Mouse (Mus musculus) c-Kit-positive CD71-positive TER-119-positive erythroid progenitor cells, embryonic 14.5 days (primary cell): ENCODE results near the gene Gabrb1.
"Not testable (repeated sequence)": the region's sequence is repeated elsewhere in the genome, so short reads cannot be mapped to it uniquely, and the experiment has no call there.

Source experiments
- DNase-seq: peaks from one replicate; pipeline ENCODE4 v3.0.0-alpha.2; 2013; ENCODE audit warnings: low spot score

The Gabrb1 gene

GRCm38 (mm10) chr5:72043226-72044151 lies 385.6 kb downstream of the Gabrb1 start:
- no peak for DNase-seq

DNA sequence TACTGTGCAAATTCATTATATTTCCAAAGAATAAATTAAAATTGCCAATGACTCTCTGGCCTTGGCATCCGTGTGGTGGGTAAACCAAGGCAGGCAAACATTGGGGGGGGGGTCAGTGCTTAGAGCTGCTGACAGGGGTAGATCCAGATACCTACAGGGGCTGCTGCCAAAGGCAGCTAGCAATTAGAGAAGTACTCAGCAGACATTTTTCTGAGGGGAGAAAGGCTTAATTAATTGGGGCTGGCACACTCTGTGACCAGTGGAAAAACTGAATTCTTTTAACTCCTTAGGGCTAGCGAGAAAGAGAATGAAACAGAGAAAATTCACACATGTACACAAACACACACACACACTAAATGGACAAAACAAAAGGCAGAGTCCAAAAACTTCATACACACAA lies 388.3 kb downstream of the Gabrb1 start:
- DNase-seq, result no peak

DNA sequence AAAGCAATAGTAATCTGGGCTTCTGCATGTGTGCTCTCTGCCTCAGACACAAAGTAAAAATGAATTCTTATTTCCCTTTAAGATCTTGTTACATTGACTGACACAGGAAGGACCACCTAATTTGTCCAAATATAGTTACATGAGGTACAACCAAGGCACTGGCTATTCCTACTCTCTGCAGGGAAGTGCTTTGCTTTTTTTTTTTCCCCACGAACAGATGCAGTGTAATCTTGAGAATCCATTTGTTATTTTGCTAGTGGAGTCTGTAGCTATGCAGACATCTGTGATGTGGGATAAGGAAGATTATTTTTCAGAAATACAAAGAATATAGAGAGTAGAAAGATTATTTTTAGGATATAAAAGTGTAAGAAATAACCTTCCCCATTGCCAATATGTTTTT lies 406.2 kb downstream of the Gabrb1 start:
- no peak for DNase-seq

DNA sequence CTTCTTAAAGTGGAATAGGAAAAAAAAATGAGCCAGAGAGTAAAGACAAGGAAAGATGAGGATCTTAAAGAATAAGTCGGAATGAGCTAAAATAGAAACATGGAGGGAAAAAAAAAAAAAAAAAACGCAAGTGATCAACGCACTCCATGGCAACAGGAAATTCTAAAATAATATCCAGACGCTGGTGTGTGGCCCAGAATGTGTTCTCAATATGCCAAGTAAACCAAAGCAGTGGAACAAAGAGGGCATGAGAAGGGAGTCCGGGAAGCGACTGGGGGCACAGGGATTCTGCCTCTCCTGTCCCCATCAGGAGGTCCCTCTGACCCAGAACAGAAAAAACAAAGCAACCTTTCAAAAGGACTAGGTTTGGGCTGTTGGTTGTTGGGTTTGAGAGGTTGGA lies 410.9 kb downstream of the Gabrb1 start:
- no peak for DNase-seq

GRCm38 (mm10) chr5:72069398-72069797 lies 411.5 kb downstream of the Gabrb1 start:
- not testable (repeated sequence) for DNase-seq

GRCm38 (mm10) chr5:72076781-72077180 lies 418.9 kb downstream of the Gabrb1 start:
- DNase-seq, result no peak

- no peak for DNase-seq
These were observed 428.6 kb downstream of the Gabrb1 start for GRCm38 (mm10) chr5:72086518-72086917.

GRCm38 (mm10) chr5:72094582-72094981 lies 436.7 kb downstream of the Gabrb1 start:
- no peak for DNase-seq

DNA sequence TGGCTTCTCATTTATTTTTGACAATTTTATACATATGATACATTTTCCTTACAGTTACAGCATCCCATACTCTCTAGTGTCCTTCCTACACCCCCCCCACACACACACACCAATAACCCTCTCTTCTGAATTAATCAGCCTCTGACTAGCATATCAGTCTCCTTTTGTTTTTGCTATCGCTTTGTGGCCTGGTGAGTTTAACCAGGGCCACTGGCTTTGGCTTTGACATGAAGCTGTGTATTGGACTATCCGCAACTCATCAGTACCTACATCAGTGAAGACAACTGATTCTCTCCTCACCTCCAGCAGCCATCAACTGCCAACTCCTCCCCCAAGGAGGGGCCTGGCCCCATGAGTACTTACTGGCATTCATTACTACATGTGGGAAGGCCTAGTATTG lies 437.1 kb downstream of the Gabrb1 start:
- no peak for DNase-seq

- DNase-seq, result no peak
These were observed 446.5 kb downstream of the Gabrb1 start for GRCm38 (mm10) chr5:72104274-72104921.

GRCm38 (mm10) chr5:72122414-72123037 lies 464.6 kb downstream of the Gabrb1 start:
- DNase-seq, result no peak

GRCm38 (mm10) chr5:72126681-72127080 lies 468.8 kb downstream of the Gabrb1 start:
- DNase-seq, result no peak

GRCm38 (mm10) chr5:72133906-72134305 lies 476.0 kb downstream of the Gabrb1 start:
- no peak for DNase-seq

DNA sequence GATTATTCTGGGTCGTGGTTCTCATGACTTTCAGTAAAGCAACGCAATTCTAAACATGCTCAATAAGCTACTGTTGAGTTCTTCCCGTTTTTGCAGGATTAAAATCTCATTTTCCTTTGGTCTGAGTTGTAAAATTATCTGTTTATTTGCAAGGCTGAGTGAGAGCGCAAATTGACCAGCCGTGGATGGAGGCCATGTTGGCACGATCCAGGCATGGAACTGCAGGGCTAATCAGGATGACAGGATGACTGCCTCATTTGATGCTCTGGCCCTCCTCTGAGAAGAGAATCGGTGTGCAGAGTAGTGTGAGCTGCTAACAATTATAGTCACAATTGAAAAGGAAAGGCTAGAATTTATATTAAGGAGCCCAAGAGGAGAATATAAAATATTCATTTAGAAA lies 480.3 kb downstream of the Gabrb1 start:
- no peak for DNase-seq

DNA sequence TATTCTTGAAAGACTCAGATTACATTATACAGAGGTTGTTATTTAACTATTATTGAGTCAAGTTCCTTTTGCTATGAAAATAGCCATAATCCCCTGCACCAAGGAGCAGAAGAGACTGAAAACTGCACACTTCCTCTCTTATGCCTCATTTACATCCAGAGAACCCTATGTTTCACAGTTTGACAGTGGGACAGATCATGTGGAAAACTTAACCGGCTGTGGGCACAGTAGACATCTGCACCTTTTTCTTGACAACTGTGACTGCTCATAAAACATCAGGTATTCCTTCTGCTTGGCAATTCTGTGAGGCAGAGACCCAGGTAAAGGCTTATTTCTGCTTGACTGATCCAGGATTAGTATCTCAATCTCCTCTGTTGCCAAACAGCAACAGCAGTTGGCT lies 481.7 kb downstream of the Gabrb1 start:
- no peak for DNase-seq

DNA sequence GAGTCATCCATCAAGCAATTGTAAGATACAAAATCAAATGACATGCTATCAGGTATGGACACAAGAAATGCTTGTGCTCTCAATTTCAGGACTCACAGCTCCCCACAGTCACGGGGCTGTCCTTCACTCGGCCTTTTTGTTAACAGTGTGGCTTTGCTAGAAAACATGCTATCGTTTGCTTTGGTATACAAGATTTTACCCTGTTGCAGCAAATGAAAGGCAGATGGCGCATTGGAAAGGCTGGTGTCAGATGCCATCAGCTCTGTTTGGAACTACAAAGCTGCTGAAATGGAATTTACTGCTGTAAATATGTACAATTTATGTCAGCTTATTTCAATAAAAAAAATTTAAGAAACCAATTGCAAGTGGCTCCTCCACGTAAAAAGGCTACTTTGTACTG lies 490.8 kb downstream of the Gabrb1 start:
- DNase-seq, result no peak

DNA sequence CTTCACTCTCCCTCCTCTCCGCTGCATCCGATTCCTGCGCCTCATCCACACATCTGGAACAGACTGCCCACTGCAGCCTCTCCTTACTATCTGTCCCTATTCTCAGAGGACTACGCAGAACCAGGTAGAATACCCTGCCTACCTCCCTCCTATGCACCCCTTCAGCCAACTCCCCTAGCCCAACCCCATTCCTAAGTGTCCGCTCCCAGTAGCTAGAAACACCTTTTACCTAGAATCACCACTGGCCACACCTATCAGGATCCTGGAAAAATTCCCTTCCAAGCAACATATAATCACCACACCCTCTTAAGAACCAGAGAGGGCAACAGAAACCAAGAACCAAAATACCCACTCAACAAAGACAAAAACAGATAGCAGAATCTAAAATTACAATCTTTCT lies 493.0 kb downstream of the Gabrb1 start:
- no peak for DNase-seq

DNA sequence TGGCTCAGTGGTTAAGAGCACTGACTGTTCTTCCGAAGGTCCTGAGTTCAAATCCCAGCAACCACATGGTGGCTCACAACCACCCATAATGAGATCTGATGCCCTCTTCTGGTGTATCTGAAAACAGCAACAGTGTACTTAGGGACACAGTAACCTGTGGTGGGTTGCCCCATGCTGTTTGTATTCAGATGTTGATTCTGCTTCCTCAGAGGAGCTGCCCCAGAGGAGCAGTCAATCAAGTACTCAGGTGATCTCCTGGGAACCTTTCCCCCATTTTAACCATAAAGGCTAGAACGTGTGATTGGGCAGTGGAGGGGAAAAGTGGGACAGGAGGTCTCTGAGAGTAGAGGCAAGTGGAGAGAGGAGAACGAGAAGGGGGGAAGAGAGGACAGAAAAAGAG lies 497.8 kb downstream of the Gabrb1 start:
- not testable (repeated sequence) for DNase-seq

DNA sequence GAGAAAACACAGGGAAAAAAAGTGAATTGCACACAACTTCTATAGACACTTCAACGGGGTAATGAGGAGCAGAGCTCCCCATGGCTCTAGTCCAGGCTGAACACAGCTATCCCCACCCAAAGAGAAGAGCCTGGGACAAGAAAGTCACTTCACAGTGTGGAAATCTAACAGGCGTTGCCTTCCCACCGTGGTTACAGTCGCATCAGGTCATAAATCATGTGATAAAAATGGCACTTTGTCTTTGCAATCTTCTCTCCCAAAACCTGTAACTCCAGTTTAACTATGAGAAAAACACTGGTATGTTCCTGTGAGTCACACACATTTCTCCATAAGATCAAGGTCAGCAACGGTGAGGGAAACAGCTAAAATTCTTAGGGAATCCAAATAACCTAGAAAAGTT lies 498.7 kb downstream of the Gabrb1 start:
- DNase-seq, result no peak

DNA sequence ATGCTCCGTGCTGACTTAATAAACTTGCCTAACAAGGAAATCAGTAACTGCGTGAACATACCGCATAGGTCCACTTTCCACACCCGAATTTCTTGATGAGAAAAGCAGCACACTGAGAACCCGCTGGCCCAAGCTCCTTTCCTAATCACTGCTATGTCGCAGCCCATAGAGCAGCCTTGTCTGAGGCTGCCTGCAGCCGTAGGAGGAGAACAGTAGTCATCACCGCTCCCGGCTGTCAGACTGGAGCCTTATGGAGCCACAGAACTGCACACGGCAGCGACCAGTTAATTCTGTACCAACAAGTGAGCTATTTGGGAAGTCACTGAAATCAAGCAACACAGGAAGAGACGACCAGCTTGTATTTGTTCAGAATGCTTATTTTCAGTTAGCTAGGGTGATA lies 500.8 kb downstream of the Gabrb1 start:
- DNase-seq, result no peak

DNA sequence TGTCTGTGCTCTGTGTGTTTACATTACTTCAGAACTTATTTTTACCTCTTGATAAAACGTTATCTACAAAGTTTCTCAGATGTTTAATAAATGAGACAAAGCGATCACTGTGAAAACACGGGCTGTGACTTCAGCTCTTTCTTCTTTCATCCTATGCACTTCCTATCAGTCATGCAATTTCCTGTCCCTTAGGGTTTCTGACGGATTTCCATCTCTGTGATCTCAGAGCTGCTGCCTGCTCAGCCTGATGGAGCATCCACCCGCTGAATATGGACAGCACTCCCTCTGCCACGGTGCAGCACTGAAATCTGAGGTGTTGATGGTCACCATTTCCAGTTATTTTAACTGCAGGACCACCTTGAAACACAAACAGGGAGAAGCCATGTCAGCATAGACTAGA lies 501.6 kb downstream of the Gabrb1 start:
- DNase-seq, result no peak

GRCm38 (mm10) chr5:72160781-72161485 lies 503.0 kb downstream of the Gabrb1 start:
- no peak for DNase-seq
